ENCODE assay signal across 10 mouse cellular contexts in genomic region chr4:99947192-99947591, GRCm38 (mm10). TPM values are rescaled to one million over a fixed set of nuclear protein-coding genes. Genes with fewer than 3 reads are reported as not detected.
DNase-seq lines count a peak whose midpoint lies in the region; ATAC-seq and TF ChIP-seq lines count a peak whose summit lies in the region.
"Had no signal": no experiment of that assay in that cellular context is flagged by ENCODE, and none has a peak within 500 bp of the region (broad histone marks: within the 10 kb centered on the region; RNA-seq: fewer than 3 reads in every experiment).

No protein-coding gene starts in this region.

- 71% methylated on average over 1 of the region's 1 CpGs for WGBS in heart, adult 2 months

- peaks cover 2% of the 10 kb centered on the region for H3K4me1 ChIP-seq in heart, adult 2 months (ENCODE audit: control insufficient read depth, insufficient read depth, low read length)
- H3K4me1 ChIP-seq in cortical plate, adult 2 months (ENCODE audit: control insufficient read depth, insufficient read depth, low read length) = no peaks in the 10 kb centered on the region
- H3K4me1 ChIP-seq: midbrain, embryonic 12.5 days had no signal

- H3K27me3 ChIP-seq in heart, adult 2 months (ENCODE audit: control insufficient read depth, insufficient read depth, low read length) = no peaks in the 10 kb centered on the region
- H3K27me3 ChIP-seq: midbrain, embryonic 12.5 days had no signal

- no peak for TF ChIP-seq EP300 in heart, adult 2 months (IDR thresholded peaks at IDR 0.05; ENCODE audit: insufficient read depth, low read depth, low read length)

- H3K27ac ChIP-seq in heart, adult 2 months = no peak overlapping the region
- no peak overlapping the region for H3K27ac ChIP-seq in cortical plate, adult 2 months (ENCODE audit: insufficient read depth, low read length)
- H3K27ac ChIP-seq: midbrain, embryonic 12.5 days had no signal

- peak; percentile 70 for TF ChIP-seq CTCF in heart, adult 2 months (IDR thresholded peaks at IDR 0.05)
- TF ChIP-seq CTCF in cortical plate, adult 2 months (IDR thresholded peaks at IDR 0.05; ENCODE audit: extremely low read depth, insufficient read depth, low read length) = peak; percentile 39

- intact Hi-C loops in heart, adult 2 months (cut with DNase I) = loop anchor here (1.0 to 5.0 kb wide), 3 partner anchors 60 to 590 kb away; no protein-coding TSS in a partner anchor

- DNase-seq in heart, adult 2 months = no peak
- DNase-seq in heart, postnatal 4 days = no peak
- peak; percentile 52 for DNase-seq in CD4-positive, CD25-positive, alpha-beta regulatory T cell, adult 2 months (ENCODE audit: low read depth, low spot score)
- no peak for DNase-seq in testis, postnatal 10 days (ENCODE audit: low spot score)
- no peak for DNase-seq in left cerebral cortex, adult 8-10 months (ENCODE audit: low spot score in 2 of 2)
- no peak for DNase-seq in adrenal gland, adult 2 months
- DNase-seq: kidney, postnatal 25 days had no signal

- H3K36me3 ChIP-seq in heart, adult 2 months (ENCODE audit: control insufficient read depth, insufficient read depth, low read length) = peaks cover 4% of the 10 kb centered on the region; the same call in 1 of the 2 replicates
- H3K36me3 ChIP-seq: midbrain, embryonic 12.5 days had no signal

- TF ChIP-seq POLR2A in heart, adult 2 months (IDR thresholded peaks at IDR 0.05; ENCODE audit: insufficient read depth, low read depth, low read length) = no peak
- no peak for TF ChIP-seq POLR2A in cortical plate, adult 2 months (IDR thresholded peaks at IDR 0.05; ENCODE audit: extremely low read depth, insufficient read depth, low read length)

- no peak overlapping the region for H3K4me3 ChIP-seq in heart, adult 2 months
- H3K4me3 ChIP-seq in cortical plate, adult 2 months (ENCODE audit: insufficient read depth, low read length) = no peak overlapping the region
- H3K4me3 ChIP-seq: midbrain, embryonic 12.5 days had no signal

- H3K79me2 ChIP-seq in heart, adult 2 months (replicated peaks; ENCODE audit: control insufficient read depth, insufficient read depth, low read length) = peaks cover 2% of the 10 kb centered on the region; the same call in 1 of the 2 replicates

- H3K9ac ChIP-seq in heart, adult 2 months (ENCODE audit: low read depth, low read length) = no peak overlapping the region
- H3K9ac ChIP-seq: midbrain, embryonic 12.5 days had no signal

- ATAC-seq in megakaryocyte-erythroid progenitor cell, adult 5-6 weeks (replicated peaks; ENCODE audit: low FRiP score, low TSS enrichment, poor library complexity, severe bottlenecking) = peak; percentile 61; the same call in 1 of the 2 replicates

RNA-seq across cellular contexts. Expression of gene Itgb3bp, which starts 17.6 kb away (rescaled TPM):
- total RNA-seq in heart, adult 2 months (2021) = 1 to 10 TPM; 4.9 to 5.0 TPM
- 0.86 and 1.1 TPM in 2 replicates for polyA plus RNA-seq in heart, adult 2 months (2012; rRNA removed)
- 10 to 100 TPM; 10.4 to 13.6 TPM for total RNA-seq in heart, postnatal 4 days (2021)
- 3.5 and 4.8 TPM in 2 replicates for polyA plus RNA-seq in cortical plate, adult 2 months (2012; rRNA removed)
- 30.5 and 32.2 TPM in 2 replicates for total RNA-seq in megakaryocyte-erythroid progenitor cell, adult 5-6 weeks (2014; fragmentation: Nextera tagmentation)
- total RNA-seq in megakaryocyte-erythroid progenitor cell, adult 5-6 weeks (2017) = 16.1 and 35.0 TPM in 2 replicates
- total RNA-seq in left cerebral cortex, adult 8-10 months (2022) = 1 to 10 TPM; 4.8 to 7.8 (median 6.3) TPM
- 1 to 10 TPM; 5.8 to 6.4 TPM for total RNA-seq in adrenal gland, adult 2 months (2021)
- polyA plus RNA-seq in adrenal gland, adult 2 months (2012; rRNA removed) = 0.30 and 0.42 TPM in 2 replicates

RNA-seq across cellular contexts. Expression of gene Pgm1, which starts 18.0 kb away (rescaled TPM):
- total RNA-seq in heart, adult 2 months (2021) = 100 to 1,000 TPM; 203 to 234 TPM
- polyA plus RNA-seq in heart, adult 2 months (2012; rRNA removed) = 157 and 238 TPM in 2 replicates
- total RNA-seq in heart, postnatal 4 days (2021) = 100 to 1,000 TPM; 223 TPM
- polyA plus RNA-seq in cortical plate, adult 2 months (2012; rRNA removed) = 60.8 and 61.0 TPM in 2 replicates
- 2.2 and 4.1 TPM in 2 replicates for total RNA-seq in megakaryocyte-erythroid progenitor cell, adult 5-6 weeks (2014; fragmentation: Nextera tagmentation)
- 7.2 and 8.3 TPM in 2 replicates for total RNA-seq in megakaryocyte-erythroid progenitor cell, adult 5-6 weeks (2017)
- 10 to 100 TPM; 58.5 to 65.5 (median 61.2) TPM for total RNA-seq in left cerebral cortex, adult 8-10 months (2022)
- 100 to 1,000 TPM in 1 of 2 experiments, 10 to 100 TPM in 1; 94.2 to 103 TPM for total RNA-seq in adrenal gland, adult 2 months (2021)
- 52.7 and 56.6 TPM in 2 replicates for polyA plus RNA-seq in adrenal gland, adult 2 months (2012; rRNA removed)

Comparison
In these comparisons a context has a peak if more than half of its experiments do, and no peak if none do; other contexts are left out.
1. RNA of gene Pgm1, which starts 18.0 kb away (total RNA-seq): 203 to 234 TPM in heart, adult 2 months, 223 TPM in heart, postnatal 4 days, 94.2 to 103 TPM in adrenal gland, adult 2 months and 58.5 to 65.5 TPM in left cerebral cortex, adult 8-10 months; 2.2 to 8.3 TPM in megakaryocyte-erythroid progenitor cell, adult 5-6 weeks; every median in the first group is over 4 times any median in the second.